Mouse (Mus musculus): Measurements from ENCODE around the gene Necab2.

DNA sequence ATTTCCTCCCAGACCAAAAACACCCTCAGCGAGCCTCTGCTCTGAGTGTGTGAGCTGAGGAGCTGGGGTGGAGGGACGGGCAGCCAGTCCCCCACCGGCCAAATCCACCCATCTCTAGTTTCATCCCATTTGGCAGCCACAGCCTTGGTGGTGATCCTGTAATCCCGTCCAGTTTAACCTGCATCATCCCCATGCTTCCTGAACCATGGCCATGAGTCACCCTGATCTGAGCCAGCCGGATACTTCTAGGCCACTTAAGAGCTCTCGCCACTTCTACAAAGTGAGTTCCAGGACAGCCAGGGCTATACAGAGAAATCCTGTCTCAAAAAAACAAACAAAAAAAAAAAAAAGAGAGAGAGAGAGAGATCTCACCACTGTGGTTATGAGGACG, 18.2 kb upstream of the Necab2 start:
- TF ChIP-seq TAL1 (IDR thresholded peaks at IDR 0.05; ENCODE audit: low read length) (no peak), GATA1 (IDR thresholded peaks at IDR 0.05; ENCODE audit: low read length) (no peak)
